10 mouse cellular contexts compared by ENCODE assay signal in genomic region chr2:32165040-32165800, GRCm38 (mm10). TPM values are rescaled to one million over a fixed set of nuclear protein-coding genes. Genes with fewer than 3 reads are reported as not detected.
DNase-seq lines count a peak whose midpoint lies in the region; ATAC-seq and TF ChIP-seq lines count a peak whose summit lies in the region.
"Had no signal": no experiment of that assay in that cellular context is flagged by ENCODE, and none has a peak within 500 bp of the region (broad histone marks: within the 10 kb centered on the region; RNA-seq: fewer than 3 reads in every experiment).

No protein-coding gene starts in this region.

- no peak for ATAC-seq in heart, embryonic 15.5 days (replicated peaks; ENCODE audit: insufficient number of reproducible peaks, insufficient read depth, low FRiP score, low read depth)
- ATAC-seq in frontal cortex, adult (ENCODE audit: low TSS enrichment) = no peak

- DNase-seq in heart, postnatal 14 days = no peak
- DNase-seq in thymus, adult 2 months = no peak
- DNase-seq in thymus, postnatal 10 days (ENCODE audit: low spot score in 2 of 2) = no peak
- peak; percentile 58 for DNase-seq in kidney, postnatal 10 days
- peak; percentile 77 for DNase-seq in yolk sac, embryonic 10.5 days (ENCODE audit: low spot score)
- DNase-seq in ovary, postnatal 36 days (ENCODE audit: low spot score) = no peak
- DNase-seq: adrenal gland, postnatal 36 days had no signal

- no peak overlapping the region for H3K4me3 ChIP-seq in heart, embryonic 15.5 days
- no peak overlapping the region for H3K4me3 ChIP-seq in thymus, adult 2 months (ENCODE audit: control insufficient read depth, insufficient read depth, low read length)

- H3K9me3 ChIP-seq in heart, embryonic 15.5 days (replicated peaks) = no peaks in the 10 kb centered on the region
- H3K9me3 ChIP-seq: G1E had no signal

- no peak for TF ChIP-seq CTCF in thymus, adult 2 months (IDR thresholded peaks at IDR 0.05; ENCODE audit: borderline replicate concordance, control insufficient read depth, extremely low read depth, insufficient read depth, low read length, poor library complexity)

- peaks cover 76% of the 10 kb centered on the region for H3K4me1 ChIP-seq in heart, embryonic 15.5 days (replicated peaks)
- peaks cover 55% of the 10 kb centered on the region for H3K4me1 ChIP-seq in thymus, adult 2 months (replicated peaks; ENCODE audit: control insufficient read depth, insufficient read depth, low read length)

- 0 out of 2 replicates have a peak overlapping the region, but pooled peaks have one; percentile 10 for H3K27ac ChIP-seq in heart, embryonic 15.5 days
- H3K27ac ChIP-seq in thymus, adult 2 months (ENCODE audit: control insufficient read depth, insufficient read depth, low read length) = peak overlapping the region; percentile 28; the same call in 1 of the 2 replicates

- no peaks in the 10 kb centered on the region for H3K36me3 ChIP-seq in heart, embryonic 15.5 days
- no peaks in the 10 kb centered on the region for H3K36me3 ChIP-seq in thymus, adult 2 months (ENCODE audit: control insufficient read depth, insufficient read depth, low read length)

- no peak overlapping the region for H3K9ac ChIP-seq in heart, embryonic 15.5 days

- H3K27me3 ChIP-seq in heart, embryonic 15.5 days = no peaks in the 10 kb centered on the region
- H3K27me3 ChIP-seq in thymus, adult 2 months (ENCODE audit: control insufficient read depth, insufficient read depth, low read length) = no peaks in the 10 kb centered on the region

- no peak for TF ChIP-seq POLR2A in thymus, adult 2 months (IDR thresholded peaks at IDR 0.05; ENCODE audit: control insufficient read depth, extremely low read depth, insufficient read depth, low read length, poor library complexity)

- intact Hi-C loops in heart, postnatal 14 days (cut with DNase I) = no loop called here

- no peak overlapping the region for H3K4me2 ChIP-seq in heart, embryonic 15.5 days

- 72% methylated on average over 11 of the region's 11 CpGs for WGBS in heart, embryonic 15.5 days
- 81% methylated on average over 11 of the region's 11 CpGs for WGBS in thymus, adult 2 months

RNA-seq across cellular contexts. Expression of gene Prrc2b, which starts 14.3 kb away (rescaled TPM):
- 21.0 and 34.8 TPM in 2 replicates for polyA plus RNA-seq in heart, embryonic 15.5 days (2015; fragmentation: Nextera tagmentation; extraction: Ambion mirVana)
- total RNA-seq in heart, postnatal 14 days (2021) = 100 to 1,000 TPM in 1 of 2 experiments, 10 to 100 TPM in 1; 92.9 to 101 TPM
- 104 and 134 TPM in 2 replicates for polyA plus RNA-seq in thymus, adult 2 months (2012; rRNA removed)

Comparison
In these comparisons a context has a peak if more than half of its experiments do, and no peak if none do; other contexts are left out.
1. DNase-seq: peak in kidney, postnatal 10 days (single experiment) and yolk sac, embryonic 10.5 days (single experiment); none in heart, postnatal 14 days (0 of 2), thymus, adult 2 months (single experiment), thymus, postnatal 10 days (0 of 2) and ovary, postnatal 36 days (single experiment).